Mouse (Mus musculus) C2C12 (cell line): ENCODE data around the gene Srpx2. TPM values are rescaled to one million over a fixed set of nuclear protein-coding genes. Genes with fewer than 3 reads are reported as not detected.

ENCODE experiments used
- H3K27me3 ChIP-seq: one replicate; pipeline ENCODE4 v1.6.1; 2011; ENCODE audit not compliant: control insufficient read depth, insufficient read depth, insufficient read length
- H3K36me3 ChIP-seq: one replicate; pipeline ENCODE4 v1.6.1; 2011; ENCODE audit not compliant: control insufficient read depth, insufficient read depth
- H3K4me3 ChIP-seq: one replicate; pipeline ENCODE4 v1.5.1; 2011; ENCODE audit warnings: mild to moderate bottlenecking, control low read depth; ENCODE audit not compliant: poor library complexity, insufficient read depth, severe bottlenecking
- H3K79me2 ChIP-seq: one replicate; pipeline ENCODE4 v1.6.1; 2011; ENCODE audit not compliant: control insufficient read depth, insufficient read depth
- H3K79me3 ChIP-seq: one replicate; pipeline ENCODE4 v1.6.1; 2011; ENCODE audit warnings: low read depth, control low read depth
- H3ac ChIP-seq: one replicate; pipeline ENCODE3; 2011; ENCODE audit warnings: low read depth; ENCODE audit not compliant: control insufficient read depth, insufficient read length
- CEBPB ChIP-seq: IDR thresholded peaks from one replicate; pipeline ENCODE4 v1.6.1; 2011; ENCODE audit warnings: low read depth, mild to moderate bottlenecking, control low read depth, moderate library complexity
- CTCF ChIP-seq: IDR thresholded peaks from one replicate; pipeline ENCODE4 v1.5.1; 2011; ENCODE audit not compliant: control insufficient read depth, insufficient read depth, insufficient read length
- FOSL1 ChIP-seq: IDR thresholded peaks from one replicate; pipeline ENCODE4 v1.8.0; 2011; ENCODE audit warnings: mild to moderate bottlenecking, low read length; ENCODE audit not compliant: poor library complexity, insufficient read depth, severe bottlenecking
- MAX ChIP-seq: IDR thresholded peaks from one replicate; pipeline ENCODE4 v1.6.1; 2011; ENCODE audit warnings: mild to moderate bottlenecking, control low read depth
- MYOD1 ChIP-seq: IDR thresholded peaks from one replicate; pipeline ENCODE4 v1.6.1; 2011; ENCODE audit warnings: low read depth; ENCODE audit not compliant: control insufficient read depth, insufficient read length
- MYOG ChIP-seq: IDR thresholded peaks from one replicate; pipeline ENCODE4 v1.6.1; 2011; ENCODE audit not compliant: control insufficient read depth, insufficient read length; ENCODE audit errors: extremely low read depth
- USF1 ChIP-seq: IDR thresholded peaks from one replicate; pipeline ENCODE4 v1.6.1; 2011; ENCODE audit warnings: low read depth, mild to moderate bottlenecking, control low read depth, moderate library complexity
- polyA plus RNA-seq: library from polyadenylated mRNA; unstranded; fragments of >200 nt; fragmentation: generic; extraction: Trizol; gene quantifications from one replicate; pipeline ENCODE4 v1.2.1, GENCODE M21; 2012; ENCODE audit warnings: missing spikeins

Gene Srpx2
- polyA plus RNA-seq, 1 experiment, result 34.3 TPM

DNA sequence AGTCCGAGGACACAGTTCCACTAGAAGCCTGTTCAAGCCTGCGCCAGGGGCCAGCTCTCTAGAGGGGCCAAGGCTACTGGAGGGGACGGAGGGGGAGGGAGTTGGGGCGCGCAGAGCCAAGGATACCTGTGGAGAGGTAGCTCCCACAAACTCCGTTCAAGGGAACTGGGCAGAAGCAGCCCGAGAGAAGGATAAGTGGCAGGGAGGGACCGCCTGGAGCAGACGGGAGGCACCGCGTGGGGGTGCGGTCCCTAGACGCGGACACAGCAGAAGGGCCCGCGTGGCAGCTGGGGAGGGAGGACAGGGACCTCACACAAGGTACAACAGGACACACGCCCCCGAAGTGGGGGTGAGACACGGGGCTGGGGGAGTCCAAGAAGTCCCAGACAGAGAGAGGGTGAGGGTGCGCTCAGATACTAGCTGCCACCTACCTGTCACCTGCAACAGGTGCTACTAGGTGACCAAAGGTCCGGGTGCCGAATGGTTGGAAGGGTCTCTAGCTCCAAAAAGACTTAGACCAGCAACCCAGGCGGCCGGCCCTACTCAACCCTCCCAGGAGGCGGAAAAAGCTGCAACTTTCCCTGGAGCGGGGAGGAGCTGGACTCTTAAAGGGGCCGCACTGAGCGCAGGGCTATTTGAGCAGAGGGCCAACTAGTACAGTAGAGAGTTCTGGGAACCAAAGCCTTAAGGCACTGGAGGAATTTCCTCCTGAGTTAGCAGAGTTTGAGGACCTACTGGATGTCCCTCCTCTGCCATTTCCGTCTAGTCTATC is 73.2 kb downstream of the Srpx2 start, which contains the start of gene Sytl4:
Sytl4 (minus strand) TSS at position 582 of the 772 bp plus-strand sequence.
- H3K27me3 ChIP-seq, result peaks cover 6% of the 10 kb centered on the region
- no peak for TF ChIP-seq MAX
- no peak for TF ChIP-seq CEBPB
- TF ChIP-seq CTCF, result no peak
- no peak for TF ChIP-seq MYOD1
- TF ChIP-seq USF1, result no peak
- no peak for TF ChIP-seq FOSL1
- no peak for TF ChIP-seq MYOG

More for the DNA sequence above, 73.2 kb downstream of the Srpx2 start, which contains the start of gene Sytl4:
- Histone ChIP-seq H3K4me3 (no peak within 1 kb of the TSS), H3K79me3 (no peaks in the 10 kb centered on the region), H3K36me3 (no peaks in the 10 kb centered on the region), H3ac (no peak within 1 kb of the TSS), H3K79me2 (no peaks in the 10 kb centered on the region)

Other genes starting within 250 kb of the Srpx2 start
- gene Pcdh19, start 219.4 kb upstream of the Srpx2 start, polyA plus RNA-seq, result 8.8 TPM
- gene Tnmd, start 57.4 kb upstream of the Srpx2 start, polyA plus RNA-seq, result 0.05 TPM
- 29.4 TPM for gene Tspan6, start 10.0 kb upstream of the Srpx2 start, polyA plus RNA-seq
- gene Sytl4, start 73.4 kb downstream of the Srpx2 start, polyA plus RNA-seq, result not detected
- 22.7 TPM for gene Cstf2, start 150.8 kb downstream of the Srpx2 start, polyA plus RNA-seq